Mouse (Mus musculus): ENCODE data around the gene Fbxo47.

The Fbxo47 gene

DNA sequence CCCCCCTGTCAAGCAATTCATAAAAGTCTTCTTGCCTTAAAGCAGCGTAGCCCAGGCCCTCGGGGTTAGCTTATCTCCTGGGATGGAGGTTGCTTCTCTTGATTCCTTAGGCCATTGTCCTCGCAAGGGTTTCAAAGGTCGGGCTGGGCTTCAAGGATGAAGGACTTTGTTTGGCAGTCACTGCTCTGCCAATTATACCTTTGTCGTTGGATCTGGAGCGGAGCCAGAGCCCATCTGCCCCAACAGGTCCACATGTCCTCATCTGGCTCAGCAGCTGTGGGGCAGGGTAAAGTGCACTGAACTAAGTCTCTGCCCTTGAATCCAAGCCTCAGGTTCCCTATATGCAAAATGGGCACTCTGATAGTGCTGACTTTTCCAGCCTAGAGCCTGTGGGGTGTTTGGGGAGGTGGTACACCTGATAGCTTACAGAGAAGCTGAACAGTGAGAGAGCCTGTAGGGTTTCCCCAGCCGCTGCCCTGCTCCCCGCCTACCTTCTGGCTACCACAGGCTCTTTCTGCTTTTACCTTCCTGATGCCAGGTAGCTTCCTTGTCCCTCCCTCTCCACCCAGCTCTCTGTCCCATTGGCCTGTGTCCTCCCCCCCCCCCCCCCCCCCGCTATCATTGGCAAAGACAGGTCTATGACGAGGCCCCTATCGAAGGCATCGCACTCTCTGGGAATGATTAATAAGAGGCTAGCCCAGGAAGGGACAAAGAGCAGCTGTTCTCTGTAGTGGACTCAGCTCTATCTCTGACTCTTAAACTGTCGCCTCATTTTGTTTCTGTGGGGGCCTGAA lies 72.2 kb downstream of the Fbxo47 start:
- DNase-seq (ENCODE audit: low spot score in 2 of 2): no peak

DNA sequence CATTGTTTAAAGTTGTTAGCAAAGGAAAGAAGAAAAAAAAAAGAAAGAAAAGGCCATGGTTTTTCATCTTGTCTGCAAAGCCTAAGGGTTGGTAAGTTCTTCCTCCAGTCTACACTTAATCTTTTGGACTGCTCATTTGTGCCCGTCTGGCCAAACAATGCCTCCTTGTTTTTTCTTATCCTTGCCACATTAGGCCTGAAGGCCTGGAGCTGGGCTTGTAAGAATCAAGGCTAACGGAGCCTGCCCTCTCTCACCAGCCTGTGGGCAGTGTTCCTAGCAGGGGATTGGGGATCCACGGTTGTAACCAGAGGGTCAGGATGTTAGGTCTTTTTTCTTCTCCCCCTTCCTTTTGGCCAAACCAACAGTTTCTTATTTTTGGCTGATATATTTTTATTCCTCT lies 73.0 kb downstream of the Fbxo47 start:
- DNase-seq (ENCODE audit: low spot score in 2 of 2): no peak

DNA sequence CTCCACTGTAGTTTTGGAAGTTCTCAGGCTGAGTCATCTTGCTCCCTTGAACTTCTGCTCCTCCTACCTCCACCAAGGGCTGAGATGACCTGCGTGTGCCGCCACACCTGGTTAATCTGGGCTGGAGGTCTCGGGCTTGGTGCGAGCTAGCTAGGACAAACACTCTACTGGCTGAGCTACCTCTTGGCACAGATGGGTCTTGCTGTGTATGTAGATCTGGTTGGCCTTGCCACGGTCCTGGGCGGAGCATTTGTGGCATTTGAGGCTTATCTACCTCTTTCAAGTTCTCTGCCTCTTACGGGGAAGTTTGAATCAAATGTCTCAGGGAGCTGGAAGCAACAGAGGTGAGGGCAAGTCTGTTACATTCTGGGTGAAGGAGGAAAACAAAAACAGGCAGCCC lies 73.6 kb downstream of the Fbxo47 start:
- DNase-seq (ENCODE audit: low spot score in 2 of 2): no peak

DNA sequence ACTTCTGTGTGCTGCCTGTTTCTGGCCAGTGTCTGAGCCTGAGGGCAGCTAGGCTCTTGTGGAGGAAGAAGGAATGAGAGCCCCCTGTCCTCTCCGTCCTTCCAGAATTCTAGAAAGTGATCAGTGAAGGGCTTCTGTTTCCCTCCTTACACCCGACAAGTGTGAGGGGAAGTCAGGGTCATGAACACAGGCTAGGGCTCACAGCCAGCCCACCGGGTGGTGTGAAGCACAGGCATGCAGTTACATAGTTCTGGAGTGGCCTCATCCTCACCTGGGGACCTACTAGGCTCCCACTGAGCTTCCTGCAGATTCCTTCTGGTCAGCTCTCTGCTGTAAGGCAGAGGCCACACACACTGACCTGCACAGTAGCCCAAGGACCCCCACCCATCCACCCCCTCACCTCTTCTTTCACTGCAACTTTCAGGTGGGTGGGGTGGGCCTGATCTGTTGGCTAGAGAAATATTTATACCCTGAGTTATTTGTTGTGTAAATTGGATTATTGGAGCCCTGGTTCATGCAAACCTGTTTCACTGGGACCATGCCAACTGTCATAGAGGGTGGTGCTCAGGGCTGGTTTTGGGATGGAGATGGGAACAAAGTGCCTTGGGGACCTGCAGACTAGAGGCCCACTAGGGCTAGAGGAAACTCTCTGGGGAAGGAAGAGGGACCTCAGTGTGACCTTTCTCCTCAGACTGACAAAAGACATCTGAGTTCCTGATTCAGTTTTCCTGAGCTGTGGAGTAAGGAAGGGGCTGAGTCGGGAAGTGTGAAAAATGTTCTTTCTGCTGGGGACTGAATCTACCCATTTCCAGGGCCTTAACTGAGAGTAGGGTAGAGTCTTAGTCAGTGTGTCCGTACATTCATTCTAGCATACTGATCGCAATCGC lies 74.5 kb downstream of the Fbxo47 start:
- DNase-seq (ENCODE audit: low spot score in 2 of 2): no peak

DNA sequence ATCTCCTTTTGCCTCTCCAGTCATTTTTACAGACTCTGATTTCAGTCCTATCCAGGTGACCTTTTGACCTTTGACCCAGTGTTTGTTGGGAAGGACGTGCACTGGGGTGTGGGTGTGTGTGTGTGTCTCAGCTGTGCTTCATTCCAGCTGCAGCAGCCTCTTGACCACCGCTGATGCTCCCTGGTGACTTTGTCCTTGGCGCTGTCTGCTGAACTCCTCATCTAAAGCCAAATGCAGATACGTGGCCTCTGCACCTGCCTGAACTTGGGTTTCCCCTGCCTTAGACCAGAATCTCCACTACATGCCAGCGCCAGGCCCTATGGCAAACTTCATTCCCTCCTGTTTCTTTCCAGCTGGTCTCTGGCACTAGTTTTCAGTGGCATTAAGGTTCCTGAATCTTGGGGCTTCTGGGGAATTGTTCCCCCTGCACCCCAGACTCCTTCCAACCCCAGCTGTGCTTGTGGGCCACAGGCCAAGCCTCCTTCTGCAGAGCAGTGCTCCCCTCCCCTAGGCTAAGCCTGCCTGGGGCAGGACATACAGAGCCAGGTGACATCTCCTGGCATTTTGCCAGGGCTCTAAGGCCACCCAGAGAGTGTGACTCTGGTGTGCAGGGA lies 75.2 kb downstream of the Fbxo47 start:
- no peak for DNase-seq (ENCODE audit: low spot score in 2 of 2)

DNA sequence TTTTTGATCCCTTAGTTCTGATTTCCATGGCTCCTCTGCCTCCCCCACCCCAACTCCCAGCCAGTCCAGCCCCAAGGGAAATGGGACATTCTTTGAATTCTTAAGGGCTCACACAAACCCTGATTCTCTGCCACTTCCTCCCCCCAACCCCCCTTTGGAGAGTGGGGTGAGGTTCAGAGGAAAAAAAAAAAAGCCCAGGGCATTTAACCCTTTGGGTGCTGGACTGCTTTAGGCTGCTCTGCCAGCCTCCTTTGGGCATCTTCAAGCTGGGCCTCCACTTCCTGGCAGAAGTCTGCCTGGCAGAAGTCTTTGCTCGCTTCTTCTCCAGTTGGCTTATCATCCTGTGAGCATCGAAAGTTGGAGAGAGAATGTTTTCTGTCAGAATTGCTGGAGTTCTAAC lies 75.9 kb downstream of the Fbxo47 start:
- DNase-seq (ENCODE audit: low spot score in 2 of 2): peak; percentile 75

DNA sequence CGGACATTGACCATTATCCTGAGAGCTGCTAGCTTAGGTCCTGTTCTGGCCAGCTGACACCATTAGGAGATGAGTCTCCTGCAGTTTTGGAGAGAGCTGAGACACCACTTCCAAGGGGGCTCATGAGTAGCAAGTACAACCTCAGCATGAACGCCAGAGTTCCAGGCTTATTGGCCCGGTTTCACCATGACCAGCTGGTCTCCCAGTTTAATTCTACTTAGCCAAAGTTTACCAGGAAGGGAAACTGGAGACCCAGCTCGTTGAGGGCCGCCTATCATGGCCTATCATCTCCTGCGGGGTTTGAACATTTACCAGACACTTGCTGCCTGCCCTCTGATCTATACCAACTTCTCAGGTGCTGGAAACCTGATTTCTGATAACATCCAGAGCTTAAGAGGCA lies 76.3 kb downstream of the Fbxo47 start:
- peak in 1 of 2 experiments; percentile 63 for DNase-seq (ENCODE audit: low spot score in 2 of 2)

DNA sequence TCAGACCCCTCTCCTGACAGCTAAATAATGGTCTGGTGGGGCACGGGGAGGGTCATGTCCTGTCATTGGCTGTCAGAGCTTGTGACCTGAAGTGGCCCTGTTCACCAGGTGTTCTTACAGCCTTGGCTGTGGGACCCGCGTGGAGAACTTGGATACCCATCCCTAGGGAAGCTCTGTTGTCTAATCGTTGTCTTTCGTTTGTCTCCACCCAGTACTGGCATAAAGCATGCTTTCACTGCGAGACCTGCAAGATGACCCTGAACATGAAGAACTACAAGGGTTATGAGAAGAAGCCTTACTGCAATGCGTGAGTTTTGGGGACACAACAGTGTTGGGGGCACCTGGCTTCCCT lies 77.4 kb downstream of the Fbxo47 start:
- DNase-seq (ENCODE audit: low spot score in 2 of 2): no peak

DNA sequence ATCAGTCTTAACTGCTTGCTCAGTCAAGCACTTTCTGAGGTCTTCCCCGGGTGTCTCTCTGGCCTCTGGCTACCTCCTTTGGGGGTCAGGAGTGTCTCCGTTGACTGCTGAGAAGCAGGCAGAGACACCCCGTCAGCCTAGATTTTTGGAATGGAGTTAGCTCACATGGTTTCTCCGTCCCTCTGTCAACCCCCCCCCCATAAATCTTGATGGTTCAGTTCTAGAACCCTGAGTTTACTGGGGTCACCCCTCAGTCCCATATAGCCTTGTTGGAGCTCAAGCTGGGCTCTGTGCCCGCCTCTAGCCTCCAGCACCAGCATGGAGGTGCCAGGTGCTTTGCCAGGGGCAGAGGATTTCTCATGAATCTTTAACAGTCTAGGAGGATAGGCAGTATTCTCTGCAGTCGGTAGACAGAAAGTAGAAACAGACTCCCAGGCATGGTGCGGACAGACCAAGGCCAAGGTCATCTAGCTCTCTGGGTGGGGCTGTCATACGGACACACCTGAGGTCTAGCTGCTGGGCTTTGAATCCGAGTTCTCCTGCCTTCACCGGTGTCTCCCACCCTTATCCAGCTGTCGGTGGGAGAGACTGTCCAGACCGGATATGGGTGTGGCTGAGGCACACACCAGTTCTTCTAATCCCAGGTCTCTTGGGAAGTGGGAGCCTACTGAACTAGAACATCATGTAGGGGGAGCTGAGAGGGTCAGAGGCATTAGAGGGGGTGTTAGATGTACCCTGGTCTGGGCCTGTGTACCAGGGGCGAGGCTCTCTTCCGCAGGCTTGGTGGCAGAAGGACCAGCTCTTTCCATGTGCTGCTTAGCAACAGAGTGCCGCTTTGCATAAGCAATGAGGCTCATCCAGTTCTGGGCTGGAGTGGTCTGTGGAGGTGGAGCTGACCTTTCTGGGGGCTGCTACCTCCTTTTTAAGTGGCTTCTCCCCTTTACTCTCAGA lies 78.0 kb downstream of the Fbxo47 start:
- peak in 1 of 2 experiments; percentile 77 for DNase-seq (ENCODE audit: low spot score in 2 of 2)

DNA sequence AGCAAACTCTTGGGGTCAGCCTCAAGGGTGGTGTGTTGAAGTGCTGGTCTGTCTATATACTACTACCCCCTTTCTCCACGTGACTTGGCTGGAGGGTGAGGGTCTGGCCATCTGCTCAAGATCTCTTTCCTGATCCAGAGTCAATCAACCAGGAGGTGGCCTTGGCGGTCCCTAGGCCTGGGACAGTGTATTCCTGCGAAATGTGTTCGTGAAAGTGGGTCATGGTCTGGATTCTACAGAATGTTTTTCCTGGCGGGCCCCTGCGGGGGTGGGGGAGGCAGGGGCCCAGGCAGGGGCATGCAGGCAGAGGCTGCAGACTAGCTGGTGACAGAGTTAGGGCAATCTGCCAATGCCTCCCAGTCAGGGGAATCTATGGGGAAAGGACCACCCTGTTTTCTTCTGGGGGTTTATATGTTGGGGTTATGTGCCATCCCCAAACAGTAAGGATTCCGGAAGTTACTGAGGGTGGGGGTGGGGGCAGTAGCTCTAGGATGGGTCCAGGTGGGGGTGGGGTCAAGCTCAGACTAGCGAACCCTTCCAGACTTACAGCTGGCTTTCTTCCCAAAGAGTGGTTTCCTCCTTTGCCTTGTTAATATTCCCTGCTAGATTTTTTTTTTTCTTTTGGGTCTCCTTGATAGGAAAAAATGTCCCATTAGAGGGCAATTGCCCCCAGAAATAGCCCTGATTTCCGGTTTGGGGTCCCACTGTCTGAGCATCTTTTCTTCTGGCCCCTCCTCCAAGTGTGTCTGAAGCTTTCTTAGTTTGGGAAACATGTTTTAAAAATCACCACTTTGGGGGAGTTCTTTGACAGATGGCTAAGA lies 78.9 kb downstream of the Fbxo47 start:
- DNase-seq (ENCODE audit: low spot score in 2 of 2): no peak

DNA sequence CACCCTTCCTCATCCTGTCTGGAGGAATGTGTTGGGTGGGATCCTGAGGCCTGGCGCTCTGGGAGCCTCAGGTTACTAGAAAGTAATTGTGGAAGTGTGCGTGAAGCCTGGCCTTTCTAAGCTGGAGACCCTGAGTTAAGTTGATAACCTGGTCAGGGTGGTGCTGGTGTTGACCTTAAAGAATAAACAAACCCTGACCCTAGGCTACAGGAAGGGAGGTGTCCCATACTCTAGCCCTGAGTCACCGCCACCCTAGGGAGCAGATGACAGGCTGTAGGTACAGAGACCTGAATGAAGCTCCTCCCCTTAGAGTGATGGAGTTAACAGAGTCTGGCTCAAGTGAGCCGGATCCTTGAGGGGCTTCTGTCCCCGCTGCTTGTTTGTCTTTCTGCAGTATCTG lies 80.1 kb downstream of the Fbxo47 start:
- no peak for DNase-seq (ENCODE audit: low spot score in 2 of 2)

Data from heart, adult 9 months (tissue).